Mouse (Mus musculus): ENCODE measurements around the gene Src. TPM values are rescaled to one million over a fixed set of nuclear protein-coding genes. Genes with fewer than 3 reads are reported as not detected.

The Src gene
- polyA plus RNA-seq, 1 experiment from 2014 or later: 16.9 TPM

GRCm38 (mm10) chr2:157448356-157448755 is 30.1 kb downstream of the Src start:
- Histone ChIP-seq H3K9ac (replicated peaks; ENCODE audit: low read length) (no peak overlapping the region), H3K27me3 (ENCODE audit: insufficient read depth, low read length) (no peaks in the 10 kb centered on the region), H3K4me1 (ENCODE audit: insufficient read depth, low read length) (peaks cover 2% of the 10 kb centered on the region; the same call in 1 of the 2 replicates), H3K4me3 (ENCODE audit: low read length) (no peak overlapping the region), H3K9me3 (ENCODE audit: low read length) (no peaks in the 10 kb centered on the region), H3K27ac (ENCODE audit: low read length) (no peak overlapping the region), H3K36me3 (ENCODE audit: insufficient read depth, low read length) (peaks cover 24% of the 10 kb centered on the region), H3K4me2 (replicated peaks; ENCODE audit: low read depth, low read length) (no peak overlapping the region)
- 60% methylated on average over 7 of the region's 7 CpGs for WGBS
- no peak for ATAC-seq (ENCODE audit: low FRiP score, low TSS enrichment)

GRCm38 (mm10) chr2:157450905-157451304 is 32.7 kb downstream of the Src start:
- Histone ChIP-seq H3K4me2 (replicated peaks; ENCODE audit: low read depth, low read length) (no peak overlapping the region), H3K36me3 (ENCODE audit: insufficient read depth, low read length) (peaks cover 24% of the 10 kb centered on the region), H3K27ac (ENCODE audit: low read length) (no peak overlapping the region), H3K9ac (replicated peaks; ENCODE audit: low read length) (no peak overlapping the region), H3K27me3 (ENCODE audit: insufficient read depth, low read length) (no peaks in the 10 kb centered on the region), H3K9me3 (ENCODE audit: low read length) (no peaks in the 10 kb centered on the region), H3K4me1 (ENCODE audit: insufficient read depth, low read length) (peaks cover 2% of the 10 kb centered on the region; the same call in 1 of the 2 replicates), H3K4me3 (ENCODE audit: low read length) (no peak overlapping the region)
- WGBS: 78% methylated on average over 3 of the region's 3 CpGs
- ATAC-seq (ENCODE audit: low FRiP score, low TSS enrichment): no peak

- no peak overlapping the region for H3K4me3 ChIP-seq (ENCODE audit: low read length)
- H3K4me1 ChIP-seq (ENCODE audit: insufficient read depth, low read length): peaks cover 4% of the 10 kb centered on the region; the same call in 1 of the 2 replicates
- H3K9me3 ChIP-seq (ENCODE audit: low read length): no peaks in the 10 kb centered on the region
- WGBS: 78% methylated on average over 7 of the region's 7 CpGs
- no peak overlapping the region for H3K27ac ChIP-seq (ENCODE audit: low read length)
- no peaks in the 10 kb centered on the region for H3K27me3 ChIP-seq (ENCODE audit: insufficient read depth, low read length)
- ATAC-seq (ENCODE audit: low FRiP score, low TSS enrichment): no peak
- peaks cover 21% of the 10 kb centered on the region for H3K36me3 ChIP-seq (ENCODE audit: insufficient read depth, low read length)
- H3K9ac ChIP-seq (replicated peaks; ENCODE audit: low read length): no peak overlapping the region
- H3K4me2 ChIP-seq (replicated peaks; ENCODE audit: low read depth, low read length): no peak overlapping the region
Observed at GRCm38 (mm10) chr2:157451372-157452040, 33.3 kb downstream of the Src start.

GRCm38 (mm10) chr2:157457100-157457806 is 39.0 kb downstream of the Src start:
- Histone ChIP-seq H3K27ac (ENCODE audit: low read length) (0 out of 2 replicates have a peak overlapping the region, but pooled peaks have one; percentile 4), H3K27me3 (ENCODE audit: insufficient read depth, low read length) (no peaks in the 10 kb centered on the region), H3K4me1 (ENCODE audit: insufficient read depth, low read length) (peaks cover 29% of the 10 kb centered on the region), H3K9ac (replicated peaks; ENCODE audit: low read length) (peak overlapping the region; percentile 63), H3K4me2 (replicated peaks; ENCODE audit: low read depth, low read length) (peak overlapping the region; percentile 72), H3K9me3 (ENCODE audit: low read length) (no peaks in the 10 kb centered on the region), H3K4me3 (ENCODE audit: low read length) (peak overlapping the region; percentile 41), H3K36me3 (ENCODE audit: insufficient read depth, low read length) (peaks cover 6% of the 10 kb centered on the region; the same call in 1 of the 2 replicates)
- 1% methylated on average over 56 of the region's 56 CpGs for WGBS
- peak; percentile 90 for ATAC-seq (ENCODE audit: low FRiP score, low TSS enrichment)

- peaks cover 41% of the 10 kb centered on the region for H3K4me1 ChIP-seq (ENCODE audit: insufficient read depth, low read length)
- 34% methylated on average over 14 of the region's 14 CpGs for whole genome bisulfite sequencing
- H3K9me3 ChIP-seq (ENCODE audit: low read length): no peaks in the 10 kb centered on the region
- no peak overlapping the region for H3K9ac ChIP-seq (replicated peaks; ENCODE audit: low read length)
- ATAC-seq (ENCODE audit: low FRiP score, low TSS enrichment): no peak
- H3K27ac ChIP-seq (ENCODE audit: low read length): no peak overlapping the region
- no peak overlapping the region for H3K4me3 ChIP-seq (ENCODE audit: low read length)
- H3K4me2 ChIP-seq (replicated peaks; ENCODE audit: low read depth, low read length): no peak overlapping the region
- no peaks in the 10 kb centered on the region for H3K27me3 ChIP-seq (ENCODE audit: insufficient read depth, low read length)
- H3K36me3 ChIP-seq (ENCODE audit: insufficient read depth, low read length): 0 out of 2 replicates have a peak, but pooled peaks cover 3% of the 10 kb centered on the region
Observed at GRCm38 (mm10) chr2:157458472-157458871, 40.2 kb downstream of the Src start.

- Histone ChIP-seq H3K9me3 (ENCODE audit: low read length) (no peaks in the 10 kb centered on the region), H3K27me3 (ENCODE audit: insufficient read depth, low read length) (no peaks in the 10 kb centered on the region), H3K4me1 (ENCODE audit: insufficient read depth, low read length) (peaks cover 53% of the 10 kb centered on the region), H3K36me3 (ENCODE audit: insufficient read depth, low read length) (0 out of 2 replicates have a peak, but pooled peaks cover 3% of the 10 kb centered on the region), H3K27ac (ENCODE audit: low read length) (peak overlapping the region; percentile 3; the same call in 1 of the 2 replicates), H3K4me3 (ENCODE audit: low read length) (no peak overlapping the region), H3K4me2 (replicated peaks; ENCODE audit: low read depth, low read length) (no peak overlapping the region), H3K9ac (replicated peaks; ENCODE audit: low read length) (no peak overlapping the region)
- WGBS: 64% methylated on average over 5 of the region's 5 CpGs
- no peak for ATAC-seq (ENCODE audit: low FRiP score, low TSS enrichment)
Observed at GRCm38 (mm10) chr2:157459736-157460135, 41.5 kb downstream of the Src start.

GRCm38 (mm10) chr2:157462776-157463710 is 44.8 kb downstream of the Src start:
- H3K27me3 ChIP-seq (ENCODE audit: insufficient read depth, low read length): no peaks in the 10 kb centered on the region
- ATAC-seq (ENCODE audit: low FRiP score, low TSS enrichment): peak; percentile 5; the same call in 1 of the 2 replicates
- 38% methylated on average over 20 of the region's 20 CpGs for WGBS
- H3K9ac ChIP-seq (replicated peaks; ENCODE audit: low read length): peak overlapping the region; percentile 7; the same call in 1 of the 2 replicates
- peaks cover 56% of the 10 kb centered on the region for H3K4me1 ChIP-seq (ENCODE audit: insufficient read depth, low read length)
- H3K9me3 ChIP-seq (ENCODE audit: low read length): no peaks in the 10 kb centered on the region
- peaks cover 21% of the 10 kb centered on the region for H3K36me3 ChIP-seq (ENCODE audit: insufficient read depth, low read length)
- H3K4me3 ChIP-seq (ENCODE audit: low read length): no peak overlapping the region
- peak overlapping the region; percentile 88 for H3K27ac ChIP-seq (ENCODE audit: low read length)
- no peak overlapping the region for H3K4me2 ChIP-seq (replicated peaks; ENCODE audit: low read depth, low read length)

GRCm38 (mm10) chr2:157463887-157464745 is 45.9 kb downstream of the Src start:
- H3K9me3 ChIP-seq (ENCODE audit: low read length): no peaks in the 10 kb centered on the region
- 34% methylated on average over 16 of the region's 16 CpGs for WGBS
- peak overlapping the region; percentile 38 for H3K4me2 ChIP-seq (replicated peaks; ENCODE audit: low read depth, low read length)
- H3K27ac ChIP-seq (ENCODE audit: low read length): peak overlapping the region; percentile 88
- H3K9ac ChIP-seq (replicated peaks; ENCODE audit: low read length): peak overlapping the region; percentile 23
- no peaks in the 10 kb centered on the region for H3K27me3 ChIP-seq (ENCODE audit: insufficient read depth, low read length)
- peaks cover 55% of the 10 kb centered on the region for H3K4me1 ChIP-seq (ENCODE audit: insufficient read depth, low read length)
- peak; percentile 16 for ATAC-seq (ENCODE audit: low FRiP score, low TSS enrichment)
- H3K36me3 ChIP-seq (ENCODE audit: insufficient read depth, low read length): peaks cover 31% of the 10 kb centered on the region
- peak overlapping the region; percentile 12; the same call in 1 of the 2 replicates for H3K4me3 ChIP-seq (ENCODE audit: low read length)
